Mouse (Mus musculus) heart, postnatal 0 days (tissue): ENCODE data around the gene 6330409D20Rik.

Source experiments
- CTCF ChIP-seq: IDR thresholded peaks from 2 replicates; pipeline ENCODE4 v1.5.1; 2016; ENCODE audit warnings: antibody characterized with exemption, control low read depth, low read depth
- EP300 ChIP-seq: IDR thresholded peaks from 2 replicates; pipeline ENCODE4 v1.6.1; 2016; ENCODE audit warnings: antibody characterized with exemption, low read depth

- TF ChIP-seq CTCF (no peak), EP300 (no peak)
Measured at GRCm38 (mm10) chr2:32769327-32770085, 28.7 kb upstream of the 6330409D20Rik start.
